27 mouse cellular contexts compared by ENCODE assay signal in genomic region chrX:162505186-162505585, GRCm38 (mm10).
DNase-seq lines count a peak whose midpoint lies in the region; ATAC-seq and TF ChIP-seq lines count a peak whose summit lies in the region.
"Had no signal": no experiment of that assay in that cellular context is flagged by ENCODE, and none has a peak within 500 bp of the region (broad histone marks: within the 10 kb centered on the region; RNA-seq: fewer than 3 reads in every experiment).

No protein-coding gene starts in this region.

- in situ Hi-C loops in ES-E14 (cut with MboI; ENCODE audit: low sequenced_read_pairs in 2 of 2, unreplicated experiment in 2 of 2): loop anchor here in 1 of 2 experiments (25.0 kb wide), 1 partner anchor 207 kb away; no protein-coding TSS in a partner anchor

- no peak overlapping the region for H3K4me2 ChIP-seq in hindbrain, postnatal 0 days (ENCODE audit: low read depth, low read length)
- H3K4me2 ChIP-seq in forebrain, embryonic 14.5 days (ENCODE audit: low read length): no peak overlapping the region
- H3K4me2 ChIP-seq: embryonic facial prominence, embryonic 13.5 days; embryonic facial prominence, embryonic 15.5 days; forebrain, embryonic 12.5 days; forebrain, embryonic 15.5 days had no signal

- 0 out of 2 replicates have a peak, but pooled peaks have one; percentile 18 for TF ChIP-seq EP300 in ES-Bruce4 (IDR thresholded peaks at IDR 0.05; ENCODE audit: insufficient read depth, low read depth, low read length)

- no peak for TF ChIP-seq CTCF in hindbrain, postnatal 0 days (IDR thresholded peaks at IDR 0.05; ENCODE audit: low read depth)
- no peak for TF ChIP-seq CTCF in ES-Bruce4 (IDR thresholded peaks at IDR 0.05; ENCODE audit: low read depth, low read length)

- peak overlapping the region; percentile 35; the same call in 1 of the 2 replicates for H3K27ac ChIP-seq in hindbrain, embryonic 10.5 days
- no peak overlapping the region for H3K27ac ChIP-seq in hindbrain, postnatal 0 days
- H3K27ac ChIP-seq in ES-Bruce4 (ENCODE audit: insufficient read depth, low read length) (peak overlapping the region; percentile 69; the same call in 1 of the 2 replicates), ES-E14 (ENCODE audit: insufficient read depth, low read depth, low read length, poor library complexity, severe bottlenecking) (no peak overlapping the region; the same call in 1 of the 2 replicates)
- no peak overlapping the region for H3K27ac ChIP-seq in forebrain, embryonic 14.5 days (ENCODE audit: low read depth, low read length)
- H3K27ac ChIP-seq: embryonic facial prominence, embryonic 13.5 days; embryonic facial prominence, embryonic 15.5 days; forebrain, embryonic 10.5 days; forebrain, embryonic 12.5 days; forebrain, embryonic 15.5 days had no signal

- no peak for DNase-seq in hindbrain, embryonic 10.5 days (ENCODE audit: low spot score)
- DNase-seq in hindbrain, postnatal 0 days (ENCODE audit: low spot score): no peak
- DNase-seq in ES-E14 (ENCODE audit: low read depth, low spot score) (peak; percentile 36), ZHBTc4 (ENCODE audit: low read depth, low spot score) (peak; percentile 84)
- no peak for DNase-seq in forebrain, embryonic 14.5 days (ENCODE audit: low spot score)
- DNase-seq in frontal cortex, postnatal 25 days (ENCODE audit: low spot score in 2 of 2): no peak
- DNase-seq: adrenal gland, adult 2 months; adrenal gland, postnatal 10 days; adrenal gland, postnatal 25 days; B cell, adult 2 months; cerebellum, adult 11 months; cerebellum, adult 18-20 months; cerebellum, adult 8-10 months; cerebellum, adult 9-11 months; cerebellum, postnatal 14 days; cerebellum, postnatal 36 days; embryo, embryonic 11 days; forebrain, postnatal 0 days had no signal

- H3K27me3 ChIP-seq in hindbrain, embryonic 10.5 days (ENCODE audit: insufficient read depth, poor library complexity, severe bottlenecking): peaks cover 77% of the 10 kb centered on the region
- H3K27me3 ChIP-seq in hindbrain, postnatal 0 days (ENCODE audit: insufficient read depth, low read length): no peaks in the 10 kb centered on the region
- no peaks in the 10 kb centered on the region for H3K27me3 ChIP-seq in ES-Bruce4 (ENCODE audit: control insufficient read depth, insufficient read depth, low read length, poor library complexity, severe bottlenecking)
- H3K27me3 ChIP-seq in forebrain, embryonic 14.5 days (replicated peaks; ENCODE audit: control insufficient read depth, insufficient read depth, low read length): no peaks in the 10 kb centered on the region
- H3K27me3 ChIP-seq: CH12.LX had no signal

- H3K4me1 ChIP-seq in hindbrain, embryonic 10.5 days (replicated peaks): no peaks in the 10 kb centered on the region
- H3K4me1 ChIP-seq in hindbrain, postnatal 0 days (ENCODE audit: insufficient read depth, low read length): no peaks in the 10 kb centered on the region
- peaks cover 2% of the 10 kb centered on the region for H3K4me1 ChIP-seq in ES-Bruce4 (ENCODE audit: control insufficient read depth, insufficient read depth, low read length)
- peaks cover 6 to 15% of the 10 kb centered on the region in 2 experiments; a peak in 3 of 4 replicates for H3K4me1 ChIP-seq in ES-E14 (ENCODE audit: control insufficient read depth in 2 of 2, insufficient read depth in 2 of 2, low read length in 2 of 2, poor library complexity in 1 of 2)
- H3K4me1 ChIP-seq in forebrain, embryonic 14.5 days (ENCODE audit: control insufficient read depth, insufficient read depth, low read length): no peaks in the 10 kb centered on the region
- H3K4me1 ChIP-seq: forebrain, embryonic 10.5 days; forebrain, embryonic 12.5 days; forebrain, embryonic 15.5 days had no signal

- no peaks in the 10 kb centered on the region for H3K36me3 ChIP-seq in hindbrain, embryonic 10.5 days
- no peaks in the 10 kb centered on the region for H3K36me3 ChIP-seq in hindbrain, postnatal 0 days (ENCODE audit: insufficient read depth, low read length)
- H3K36me3 ChIP-seq in ES-Bruce4 (ENCODE audit: control insufficient read depth, insufficient read depth, low read length, poor library complexity, severe bottlenecking) (no peaks in the 10 kb centered on the region), ES-E14 (ENCODE audit: control insufficient read depth, insufficient read depth, low read length, poor library complexity, severe bottlenecking) (no peaks in the 10 kb centered on the region)
- no peaks in the 10 kb centered on the region for H3K36me3 ChIP-seq in forebrain, embryonic 14.5 days (ENCODE audit: control insufficient read depth, insufficient read depth, low read length)
- H3K36me3 ChIP-seq: embryonic facial prominence, embryonic 13.5 days; embryonic facial prominence, embryonic 15.5 days; forebrain, embryonic 10.5 days; forebrain, embryonic 12.5 days; forebrain, embryonic 15.5 days had no signal

- 31% methylated on average over 2 of the region's 2 CpGs for WGBS in hindbrain, embryonic 10.5 days
- WGBS in hindbrain, postnatal 0 days: 29% methylated on average over 2 of the region's 2 CpGs
- WGBS in forebrain, embryonic 14.5 days: 39% methylated on average over 2 of the region's 2 CpGs

- no peak overlapping the region for H3K4me3 ChIP-seq in hindbrain, embryonic 10.5 days
- H3K4me3 ChIP-seq in hindbrain, postnatal 0 days (ENCODE audit: low read length): no peak overlapping the region
- no peak overlapping the region for H3K4me3 ChIP-seq in ES-Bruce4 (ENCODE audit: low read depth, low read length)
- H3K4me3 ChIP-seq in ES-E14 (ENCODE audit: insufficient read depth in 1 of 2, low read depth in 1 of 2, low read length in 2 of 2, poor library complexity in 1 of 2, severe bottlenecking in 1 of 2): 0 out of 4 replicates have a peak overlapping the region, but pooled peaks of 1 of the 2 experiments have one; percentile 18
- H3K4me3 ChIP-seq in forebrain, embryonic 14.5 days (ENCODE audit: low read depth, low read length): no peak overlapping the region
- H3K4me3 ChIP-seq: embryonic facial prominence, embryonic 13.5 days; embryonic facial prominence, embryonic 15.5 days; erythroblast, embryonic 14.5 days; forebrain, embryonic 10.5 days; forebrain, embryonic 12.5 days; forebrain, embryonic 15.5 days had no signal

- H3K9me3 ChIP-seq in hindbrain, embryonic 10.5 days: no peaks in the 10 kb centered on the region
- H3K9me3 ChIP-seq in hindbrain, postnatal 0 days (ENCODE audit: low read length): no peaks in the 10 kb centered on the region
- H3K9me3 ChIP-seq in ES-Bruce4 (replicated peaks; ENCODE audit: control insufficient read depth, insufficient read depth, low read length, poor library complexity, severe bottlenecking) (no peaks in the 10 kb centered on the region), ES-E14 (ENCODE audit: control insufficient read depth, insufficient read depth, low read depth, low read length) (no peaks in the 10 kb centered on the region)
- H3K9me3 ChIP-seq in forebrain, embryonic 14.5 days (replicated peaks; ENCODE audit: control insufficient read depth, low read length): no peaks in the 10 kb centered on the region
- H3K9me3 ChIP-seq: embryonic facial prominence, embryonic 13.5 days; embryonic facial prominence, embryonic 15.5 days; forebrain, embryonic 10.5 days; forebrain, embryonic 12.5 days; forebrain, embryonic 15.5 days had no signal

- H3K9ac ChIP-seq in hindbrain, postnatal 0 days (replicated peaks; ENCODE audit: low read length): no peak overlapping the region
- H3K9ac ChIP-seq in ES-Bruce4 (ENCODE audit: low read depth, poor library complexity, severe bottlenecking) (no peak overlapping the region), ES-E14 (ENCODE audit: insufficient read depth, low read depth, low read length, poor library complexity, severe bottlenecking) (no peak overlapping the region)
- H3K9ac ChIP-seq in forebrain, embryonic 14.5 days (ENCODE audit: low read length): no peak overlapping the region
- H3K9ac ChIP-seq: embryonic facial prominence, embryonic 13.5 days; embryonic facial prominence, embryonic 15.5 days; forebrain, embryonic 12.5 days; forebrain, embryonic 15.5 days; forebrain, postnatal 0 days had no signal

- no peak for TF ChIP-seq POLR2A in ES-Bruce4 (IDR thresholded peaks at IDR 0.05; ENCODE audit: insufficient read depth, low read length)

- no peak for ATAC-seq in hindbrain, postnatal 0 days
- no peak for ATAC-seq in forebrain, embryonic 14.5 days
- ATAC-seq: CD4-positive, CD25-positive, alpha-beta regulatory T cell, adult 4 months; forebrain, embryonic 15.5 days; forebrain, postnatal 0 days had no signal

TF ChIP-seq in ES-E14, 5 proteins besides CTCF, POLR2A, EP300 and RAD21:
- no peak for TF ChIP-seq ZNF384 (IDR thresholded peaks at IDR 0.05; ENCODE audit: low read depth, low read length)
- TF ChIP-seq HCFC1 (IDR thresholded peaks at IDR 0.05; ENCODE audit: borderline replicate concordance, insufficient read depth, low read length): no peak
- no peak for TF ChIP-seq MAFK (IDR thresholded peaks at IDR 0.05; ENCODE audit: insufficient read depth, low read depth, low read length)
- TF ChIP-seq CHD2 (IDR thresholded peaks at IDR 0.05; ENCODE audit: low read depth, low read length): no peak
- TF ChIP-seq ZC3H11A (IDR thresholded peaks at IDR 0.05; ENCODE audit: borderline replicate concordance, low read depth, low read length): no peak
TF ChIP-seq in ES-E14: peak in this region for 0.

Comparison
In these comparisons a context has a peak if more than half of its experiments do, and no peak if none do; other contexts are left out.
1. H3K27ac ChIP-seq: peak in hindbrain, embryonic 10.5 days (single experiment) and ES-Bruce4 (single experiment); none in hindbrain, postnatal 0 days (single experiment), ES-E14 (single experiment) and forebrain, embryonic 14.5 days (single experiment).
2. DNase-seq: peak in ES-E14 (single experiment) and ZHBTc4 (single experiment); none in hindbrain, embryonic 10.5 days (single experiment), hindbrain, postnatal 0 days (single experiment), forebrain, embryonic 14.5 days (single experiment) and frontal cortex, postnatal 25 days (0 of 2).